Mouse (Mus musculus) mesoderm, embryonic 11.5 days (tissue): ENCODE results near the gene Ftsj3.
"Not testable (repeated sequence)": the region's sequence is repeated elsewhere in the genome, so short reads cannot be mapped to it uniquely, and the experiment has no call there.

Source experiments
- DNase-seq: peaks from one replicate; pipeline ENCODE4 v3.0.0-alpha.2; 2012; ENCODE audit warnings: low read depth, low spot score

The Ftsj3 gene

GRCm38 (mm10) chr11:106268326-106269059 is 12.6 kb upstream of the Ftsj3 start:
- peak; percentile 47 for DNase-seq

GRCm38 (mm10) chr11:106267871-106268270 is 12.0 kb upstream of the Ftsj3 start:
- DNase-seq = peak; percentile 41

GRCm38 (mm10) chr11:106267311-106267852 is 11.5 kb upstream of the Ftsj3 start:
- no peak for DNase-seq

GRCm38 (mm10) chr11:106266431-106266830 is 10.6 kb upstream of the Ftsj3 start:
- DNase-seq = no peak

GRCm38 (mm10) chr11:106265570-106265969 is 9.7 kb upstream of the Ftsj3 start:
- DNase-seq = no peak

- DNase-seq = no peak
Measured at GRCm38 (mm10) chr11:106264988-106265387, 9.1 kb upstream of the Ftsj3 start.

GRCm38 (mm10) chr11:106263963-106264362 is 8.1 kb upstream of the Ftsj3 start:
- DNase-seq = no peak

- DNase-seq = no peak
Measured at GRCm38 (mm10) chr11:106260826-106261450, 5.1 kb upstream of the Ftsj3 start.

- no peak for DNase-seq
Measured at GRCm38 (mm10) chr11:106256775-106257174, 896 bp upstream of the Ftsj3 start.

GRCm38 (mm10) chr11:106255174-106255573 is 705 bp downstream of the Ftsj3 start:
- DNase-seq = peak; percentile 16

- DNase-seq = no peak
Measured at GRCm38 (mm10) chr11:106254767-106255166, 1.1 kb downstream of the Ftsj3 start.

- no peak for DNase-seq
Measured at GRCm38 (mm10) chr11:106249326-106249725, 6.6 kb downstream of the Ftsj3 start.

- peak; percentile 24 for DNase-seq
Measured at GRCm38 (mm10) chr11:106246834-106247233, 9.0 kb downstream of the Ftsj3 start.

- DNase-seq = not testable (repeated sequence)
Measured at GRCm38 (mm10) chr11:106233978-106234377, 21.9 kb downstream of the Ftsj3 start.

GRCm38 (mm10) chr11:106220603-106221002 is 35.3 kb downstream of the Ftsj3 start:
- DNase-seq = no peak

GRCm38 (mm10) chr11:106216730-106217490 is 39.0 kb downstream of the Ftsj3 start, which contains the start of gene Ddx42:
Ddx42 (plus strand) TSS chr11:106216926.
- DNase-seq = peak; percentile 97

GRCm38 (mm10) chr11:106215927-106216729 is 39.8 kb downstream of the Ftsj3 start, which contains the start of gene Ccdc47:
Ccdc47 (minus strand) TSS chr11:106216344.
- peak; percentile 99 for DNase-seq

- DNase-seq = no peak
Measured at GRCm38 (mm10) chr11:106215450-106215859, 40.4 kb downstream of the Ftsj3 start.

GRCm38 (mm10) chr11:106214856-106215255 is 41.0 kb downstream of the Ftsj3 start:
- DNase-seq = no peak

- DNase-seq = no peak
Measured at GRCm38 (mm10) chr11:106212771-106213170, 43.1 kb downstream of the Ftsj3 start.

GRCm38 (mm10) chr11:106202123-106202465 is 53.8 kb downstream of the Ftsj3 start, which contains the start of gene Strada:
Strada (minus strand) TSS chr11:106202168.
- no peak for DNase-seq
